ENCODE assay signal across 7 mouse cellular contexts in the genomic region with DNA sequence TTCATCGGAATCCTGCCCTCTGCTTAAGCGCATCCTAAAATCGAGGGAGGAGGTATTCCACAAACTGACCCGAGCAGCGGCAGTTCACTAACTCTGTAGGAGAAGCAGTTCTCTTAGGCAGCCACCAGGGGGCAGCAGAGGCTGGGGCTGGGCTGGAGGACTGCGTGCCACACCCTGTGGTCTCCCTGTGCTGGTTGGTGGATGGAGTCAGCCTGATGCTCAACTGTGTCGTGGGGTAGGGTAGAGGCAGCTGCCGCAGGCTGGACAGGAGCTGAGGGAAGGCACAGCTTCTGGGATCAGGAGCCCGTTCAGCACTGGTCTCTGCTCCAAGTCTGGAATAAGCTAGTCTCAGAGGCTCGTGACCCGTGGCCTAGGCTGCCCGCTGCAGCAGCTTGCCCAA. TPM values are rescaled to one million over a fixed set of nuclear protein-coding genes. Genes with fewer than 3 reads are reported as not detected.
A peak's percentile ranks its signal among the peaks of the same experiment; 100 is the strongest.
DNase-seq lines count a peak whose midpoint lies in the region; ATAC-seq and TF ChIP-seq lines count a peak whose summit lies in the region.

No protein-coding gene starts in this region.

- peaks cover 25% of the 10 kb centered on the region; the same call in 1 of the 2 replicates for H3K27me3 ChIP-seq in limb, embryonic 12.5 days
- H3K27me3 ChIP-seq in midbrain, embryonic 14.5 days (ENCODE audit: control insufficient read depth, insufficient read depth, low read length): no peaks in the 10 kb centered on the region
- no peaks in the 10 kb centered on the region for H3K27me3 ChIP-seq in spleen, adult 2 months (ENCODE audit: control insufficient read depth, insufficient read depth, low read length)

- TF ChIP-seq CTCF in spleen, adult 2 months (IDR thresholded peaks at IDR 0.05; ENCODE audit: extremely low read depth, insufficient read depth, insufficient read length, insufficient replicate concordance): peak; percentile 98

- no peak for TF ChIP-seq POLR2A in spleen, adult 2 months (IDR thresholded peaks at IDR 0.05; ENCODE audit: low read depth, low read length)

- WGBS in limb, embryonic 12.5 days: 19% methylated on average over 12 of the region's 12 CpGs
- 17% methylated on average over 12 of the region's 12 CpGs for WGBS in midbrain, embryonic 14.5 days
- 21% methylated on average over 12 of the region's 12 CpGs for WGBS in spleen, adult 2 months

- H3K4me2 ChIP-seq in limb, embryonic 12.5 days: peak overlapping the region; percentile 51
- H3K4me2 ChIP-seq in midbrain, embryonic 14.5 days (ENCODE audit: low read length): peak overlapping the region; percentile 27

- H3K27ac ChIP-seq in limb, embryonic 12.5 days: no peak overlapping the region
- H3K27ac ChIP-seq in midbrain, embryonic 14.5 days (replicated peaks; ENCODE audit: low read depth, low read length): peak overlapping the region; percentile 74; the same call in 1 of the 2 replicates
- H3K27ac ChIP-seq in spleen, adult 2 months (ENCODE audit: insufficient read depth, low read length): no peak overlapping the region

- DNase-seq in adrenal gland, postnatal 14 days: peak; percentile 94
- peak; percentile 88 for DNase-seq in embryo, embryonic 9.5 days (ENCODE audit: extremely low spot score)
- peak; percentile 65 for DNase-seq in kidney, adult 11 months
- peak; percentile 90 for DNase-seq in midbrain, embryonic 14.5 days
- DNase-seq in spleen, adult 2 months (ENCODE audit: low read depth in 1 of 2, low spot score in 2 of 2): peak; percentile 41 to 74

- no peaks in the 10 kb centered on the region for H3K9me3 ChIP-seq in limb, embryonic 12.5 days
- H3K9me3 ChIP-seq in midbrain, embryonic 14.5 days (ENCODE audit: control insufficient read depth, low read length): no peaks in the 10 kb centered on the region

- no peaks in the 10 kb centered on the region for H3K36me3 ChIP-seq in limb, embryonic 12.5 days
- no peaks in the 10 kb centered on the region for H3K36me3 ChIP-seq in midbrain, embryonic 14.5 days (ENCODE audit: control insufficient read depth, insufficient read depth, low read length)
- H3K36me3 ChIP-seq in spleen, adult 2 months (ENCODE audit: control insufficient read depth, insufficient read depth, low read length): no peaks in the 10 kb centered on the region

- peaks cover 14% of the 10 kb centered on the region for H3K4me1 ChIP-seq in limb, embryonic 12.5 days (replicated peaks)
- H3K4me1 ChIP-seq in midbrain, embryonic 14.5 days (ENCODE audit: control insufficient read depth, insufficient read depth, low read length): peaks cover 21% of the 10 kb centered on the region; the same call in 1 of the 2 replicates
- no peaks in the 10 kb centered on the region; the same call in 1 of the 2 replicates for H3K4me1 ChIP-seq in spleen, adult 2 months (ENCODE audit: control insufficient read depth, insufficient read depth, insufficient read length)

- H3K4me3 ChIP-seq in limb, embryonic 12.5 days (replicated peaks): peak overlapping the region; percentile 18; the same call in 1 of the 2 replicates
- H3K4me3 ChIP-seq in midbrain, embryonic 14.5 days (replicated peaks; ENCODE audit: low read depth, low read length): no peak overlapping the region
- H3K4me3 ChIP-seq in spleen, adult 2 months (ENCODE audit: extremely low read depth, insufficient read depth, insufficient read length): peak overlapping the region; percentile 48

- 0 out of 2 replicates have a peak overlapping the region, but pooled peaks have one; percentile 35 for H3K9ac ChIP-seq in limb, embryonic 12.5 days (replicated peaks)
- H3K9ac ChIP-seq in midbrain, embryonic 14.5 days (replicated peaks; ENCODE audit: low read length): no peak overlapping the region

- peak; percentile 62 for ATAC-seq in granulocyte monocyte progenitor cell, adult 5-6 weeks (replicated peaks; ENCODE audit: poor library complexity, severe bottlenecking)
- ATAC-seq in limb, embryonic 12.5 days (ENCODE audit: insufficient number of reproducible peaks, insufficient read depth, low FRiP score, low TSS enrichment, low read depth): peak; percentile 85
- peak; percentile 53 for ATAC-seq in midbrain, embryonic 14.5 days (ENCODE audit: low FRiP score, low TSS enrichment)

RNA-seq across cellular contexts. Expression of gene Epha2, which starts 27.7 kb away (rescaled TPM):
- 18.8 and 19.4 TPM in 2 replicates for total RNA-seq in adrenal gland, postnatal 14 days (2021)
- total RNA-seq in granulocyte monocyte progenitor cell, adult 5-6 weeks (2014; fragmentation: Nextera tagmentation): 0.88 TPM in 1 of 2 replicates, not detected in the other
- total RNA-seq in granulocyte monocyte progenitor cell, adult 5-6 weeks (2017): 0.10 TPM in 1 of 2 replicates, not detected in the other
- 3.1 and 3.9 TPM in 2 replicates for polyA plus RNA-seq in limb, embryonic 12.5 days (2016; fragmentation: Nextera tagmentation; extraction: Ambion mirVana)
- polyA plus RNA-seq in midbrain, embryonic 14.5 days (2014; fragmentation: Nextera tagmentation; extraction: Ambion mirVana): 1.2 and 1.7 TPM in 2 replicates
- 8.0 and 9.8 TPM in 2 replicates for polyA plus RNA-seq in spleen, adult 2 months (2012; rRNA removed)

RNA-seq across cellular contexts. Expression of gene Arhgef19, which starts 34.0 kb away (rescaled TPM):
- 35.9 and 36.8 TPM in 2 replicates for total RNA-seq in adrenal gland, postnatal 14 days (2021)
- total RNA-seq in granulocyte monocyte progenitor cell, adult 5-6 weeks (2014; fragmentation: Nextera tagmentation): not detected in 2 replicates
- total RNA-seq in granulocyte monocyte progenitor cell, adult 5-6 weeks (2017): not detected in 2 replicates
- 9.1 and 10.8 TPM in 2 replicates for polyA plus RNA-seq in limb, embryonic 12.5 days (2016; fragmentation: Nextera tagmentation; extraction: Ambion mirVana)
- polyA plus RNA-seq in midbrain, embryonic 14.5 days (2014; fragmentation: Nextera tagmentation; extraction: Ambion mirVana): 0.84 and 0.89 TPM in 2 replicates
- 0.79 and 1.2 TPM in 2 replicates for polyA plus RNA-seq in spleen, adult 2 months (2012; rRNA removed)

RNA-seq across cellular contexts. Expression of gene Rsg1, which starts 59.5 kb away (rescaled TPM):
- total RNA-seq in adrenal gland, postnatal 14 days (2021): 1.1 and 1.8 TPM in 2 replicates
- total RNA-seq in granulocyte monocyte progenitor cell, adult 5-6 weeks (2014; fragmentation: Nextera tagmentation): 1.4 and 1.8 TPM in 2 replicates
- 1.4 and 2.6 TPM in 2 replicates for total RNA-seq in granulocyte monocyte progenitor cell, adult 5-6 weeks (2017)
- polyA plus RNA-seq in limb, embryonic 12.5 days (2016; fragmentation: Nextera tagmentation; extraction: Ambion mirVana): 6.7 and 7.1 TPM in 2 replicates
- polyA plus RNA-seq in midbrain, embryonic 14.5 days (2014; fragmentation: Nextera tagmentation; extraction: Ambion mirVana): 5.7 and 7.8 TPM in 2 replicates
- polyA plus RNA-seq in spleen, adult 2 months (2012; rRNA removed): 0.83 and 2.9 TPM in 2 replicates
